Mouse (Mus musculus) G1E-ER4 (cell line): ENCODE results near the gene Inafm2. TPM values are rescaled to one million over a fixed set of nuclear protein-coding genes. Genes with fewer than 3 reads are reported as not detected.

ENCODE experiments used
- GATA1 ChIP-seq: IDR thresholded peaks from one replicate; pipeline ENCODE4 v1.8.0; 2012; ENCODE audit warnings: low read length, inconsistent platforms
- polyA plus RNA-seq: library from polyadenylated mRNA; stranded (reverse); fragments of >175 nt; gene quantifications from 2 replicates; pipeline ENCODE4 v1.2.3, GENCODE M21; 2012

The Inafm2 gene
- polyA plus RNA-seq, 1 experiment: 23.8 TPM

DNA sequence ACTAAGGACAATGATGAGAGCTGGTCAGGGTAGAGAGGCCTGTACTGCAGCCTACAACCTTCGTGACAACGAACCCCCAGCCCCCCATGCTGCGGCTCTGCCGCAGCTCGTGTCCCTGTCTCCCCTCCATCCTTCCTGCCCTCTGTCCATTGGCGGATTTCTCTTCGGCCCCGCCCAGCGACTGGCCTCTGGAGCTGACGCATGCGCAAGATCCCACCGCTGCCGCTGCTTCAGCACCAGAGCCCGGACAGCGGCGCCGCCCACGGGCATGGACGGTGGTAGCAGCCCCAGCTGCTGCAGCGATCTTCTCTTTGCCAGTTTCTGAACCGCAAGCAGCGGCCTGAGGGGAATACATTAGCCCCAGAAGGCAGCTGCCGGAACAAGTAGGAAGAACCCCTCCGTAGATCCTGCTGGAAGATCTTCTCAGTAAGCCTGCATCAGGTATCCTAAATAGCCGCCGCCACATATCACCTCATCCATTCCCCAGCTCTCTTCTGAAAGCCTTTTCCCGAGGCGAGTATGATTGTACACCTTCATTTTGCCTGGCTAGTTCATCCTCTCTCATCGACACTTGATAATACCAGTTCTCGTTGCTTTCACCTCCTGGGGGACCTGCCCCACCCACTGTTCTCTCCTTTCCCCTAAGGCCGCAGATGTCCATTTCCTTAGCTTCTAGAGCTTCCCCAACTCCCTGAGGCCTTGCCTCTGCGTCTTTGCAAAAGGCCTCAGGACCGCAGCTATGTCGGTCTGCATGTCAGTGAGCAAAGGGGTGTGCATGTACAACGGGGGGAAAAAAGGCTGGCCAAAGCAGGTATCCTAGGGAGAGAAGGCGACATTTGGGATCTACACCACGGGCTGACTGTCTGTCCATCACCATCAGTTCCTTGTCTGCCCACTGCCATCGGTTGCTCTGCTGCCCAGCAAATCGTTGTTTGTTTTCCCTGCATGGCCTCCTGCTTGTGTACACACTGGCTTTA is 34.2 kb downstream of the Inafm2 start, which contains the start of gene Disp2:
Gene Disp2, plus strand, starts transcription at position 216 of the 977 bp plus-strand sequence.
- no peak for TF ChIP-seq GATA1

DNA sequence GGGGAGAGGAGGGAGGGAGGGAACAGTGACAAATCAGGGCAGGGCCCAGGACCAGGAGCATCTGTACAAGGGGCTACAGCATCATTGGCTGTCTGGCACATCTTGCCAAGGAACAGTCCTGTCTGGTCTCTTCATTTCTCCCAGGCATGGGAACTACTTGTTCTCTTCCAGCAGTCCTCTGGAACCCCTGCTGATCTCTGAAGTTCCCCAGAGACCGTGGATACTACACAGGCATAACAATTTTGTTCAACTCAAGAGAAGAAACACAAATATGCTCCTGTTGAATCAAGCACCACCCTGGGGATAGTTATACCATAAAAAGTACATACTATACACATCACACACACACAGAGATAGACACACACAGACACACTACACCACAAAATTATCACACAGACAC is 35.6 kb downstream of the Inafm2 start:
- no peak for TF ChIP-seq GATA1

DNA sequence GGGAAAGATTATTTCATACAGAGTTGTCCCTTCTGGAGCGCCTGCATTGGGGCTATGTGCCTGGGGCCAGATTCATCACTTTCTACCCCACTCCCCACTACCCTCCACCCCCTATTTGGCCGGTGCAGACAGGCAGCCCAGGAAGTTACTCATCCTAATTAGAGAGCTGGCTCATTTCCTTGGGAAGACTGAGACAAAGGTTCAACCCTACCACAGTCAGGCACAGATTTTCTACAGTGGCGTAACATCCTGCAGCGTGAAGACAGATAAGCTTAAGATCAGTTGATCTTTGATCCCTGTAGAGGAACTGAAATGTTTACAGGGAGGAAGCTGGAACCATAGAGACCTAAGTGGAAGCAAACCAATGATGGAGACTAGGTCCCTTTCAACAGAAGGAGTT is 36.7 kb downstream of the Inafm2 start:
- no peak for TF ChIP-seq GATA1

DNA sequence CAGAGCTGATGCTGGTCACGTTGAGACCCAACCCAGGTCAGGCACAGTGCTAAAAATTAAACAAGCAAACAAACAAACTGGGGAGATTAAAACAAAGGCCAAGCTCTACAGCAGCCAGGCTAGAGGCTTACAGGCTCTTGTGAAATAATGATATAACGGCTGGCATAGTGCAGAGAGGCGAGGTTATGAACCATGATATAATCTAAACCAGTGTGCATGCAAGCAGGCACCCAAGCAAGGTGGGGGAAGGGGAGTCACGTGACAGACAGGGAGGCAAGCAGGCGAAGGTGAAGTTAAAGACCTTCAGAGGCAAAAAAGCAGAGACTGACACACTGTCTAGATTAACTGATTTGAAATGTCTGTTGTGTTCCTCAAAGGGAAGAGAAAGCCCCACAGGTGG is 37.5 kb downstream of the Inafm2 start:
- no peak for TF ChIP-seq GATA1

DNA sequence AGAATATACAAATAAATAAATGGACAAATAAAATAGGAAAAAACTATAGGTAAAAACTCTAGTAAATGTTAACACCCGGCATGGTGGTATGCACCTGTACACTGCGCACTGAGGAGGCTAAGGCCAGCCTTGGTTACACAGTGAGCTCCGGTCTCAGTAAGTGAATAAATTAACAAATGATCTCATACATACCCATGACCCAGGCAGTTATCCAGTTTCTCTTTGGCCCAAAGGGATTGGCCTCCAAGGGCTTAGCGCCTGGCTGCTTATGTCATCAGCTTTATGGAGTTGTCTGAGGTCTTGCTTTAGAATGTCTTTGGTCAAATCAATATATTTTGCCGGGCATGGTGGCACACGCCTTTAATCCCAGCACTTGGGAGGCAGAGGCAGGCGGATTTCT is 38.1 kb downstream of the Inafm2 start:
- no peak for TF ChIP-seq GATA1

DNA sequence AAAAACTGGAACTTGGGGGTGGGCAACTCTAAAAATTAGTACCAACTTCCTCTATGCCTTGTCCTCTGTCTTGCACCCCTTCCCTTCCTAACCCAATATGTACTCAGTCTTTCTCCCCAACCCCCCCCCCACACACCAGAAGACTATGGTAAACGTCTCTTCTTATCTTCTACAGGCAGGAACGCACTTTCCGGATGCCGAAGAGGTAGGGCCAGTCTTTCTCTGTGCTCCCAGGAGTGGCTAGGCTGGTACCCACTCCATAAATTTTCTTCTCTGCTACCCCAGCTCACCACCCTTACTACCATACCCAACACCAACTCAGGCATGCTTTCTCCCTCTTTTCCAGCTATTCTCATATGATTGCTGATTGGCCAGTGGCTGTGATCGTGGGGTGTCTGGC is 41.0 kb downstream of the Inafm2 start:
- no peak for TF ChIP-seq GATA1

DNA sequence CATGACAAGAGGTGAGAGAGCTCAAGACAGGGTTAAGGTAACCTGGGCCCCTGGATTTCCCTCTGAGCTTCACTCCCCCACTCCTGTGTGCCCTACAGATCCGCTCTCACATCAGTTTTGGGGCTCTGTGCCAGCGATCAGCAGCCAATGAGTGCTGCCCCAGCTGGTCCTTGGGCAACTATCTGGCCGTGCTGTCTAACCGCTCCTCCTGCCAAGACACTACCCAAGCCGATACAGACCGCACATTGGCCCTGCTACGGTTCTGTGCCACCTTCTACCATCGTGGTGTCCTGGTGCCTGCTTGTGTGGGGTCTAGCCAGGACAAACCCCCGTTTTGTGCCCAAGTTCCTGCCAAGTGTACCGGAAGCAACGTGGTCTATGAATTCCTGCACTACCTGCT is 43.9 kb downstream of the Inafm2 start:
- no peak for TF ChIP-seq GATA1

DNA sequence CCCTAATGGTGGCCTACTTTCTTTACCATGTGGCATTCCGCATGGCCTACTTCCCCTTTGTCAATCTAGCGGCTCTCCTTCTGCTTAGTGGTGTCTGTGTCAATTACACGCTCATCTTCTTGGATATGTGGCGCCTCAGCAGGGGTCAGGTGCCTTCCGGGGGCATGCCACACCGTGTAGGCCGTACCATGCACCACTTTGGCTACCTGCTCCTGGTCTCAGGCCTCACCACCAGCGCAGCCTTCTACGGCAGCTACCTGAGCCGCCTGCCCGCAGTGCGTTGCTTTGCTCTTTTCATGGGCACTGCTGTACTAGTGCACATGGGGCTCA is 44.6 kb downstream of the Inafm2 start:
- no peak for TF ChIP-seq GATA1

DNA sequence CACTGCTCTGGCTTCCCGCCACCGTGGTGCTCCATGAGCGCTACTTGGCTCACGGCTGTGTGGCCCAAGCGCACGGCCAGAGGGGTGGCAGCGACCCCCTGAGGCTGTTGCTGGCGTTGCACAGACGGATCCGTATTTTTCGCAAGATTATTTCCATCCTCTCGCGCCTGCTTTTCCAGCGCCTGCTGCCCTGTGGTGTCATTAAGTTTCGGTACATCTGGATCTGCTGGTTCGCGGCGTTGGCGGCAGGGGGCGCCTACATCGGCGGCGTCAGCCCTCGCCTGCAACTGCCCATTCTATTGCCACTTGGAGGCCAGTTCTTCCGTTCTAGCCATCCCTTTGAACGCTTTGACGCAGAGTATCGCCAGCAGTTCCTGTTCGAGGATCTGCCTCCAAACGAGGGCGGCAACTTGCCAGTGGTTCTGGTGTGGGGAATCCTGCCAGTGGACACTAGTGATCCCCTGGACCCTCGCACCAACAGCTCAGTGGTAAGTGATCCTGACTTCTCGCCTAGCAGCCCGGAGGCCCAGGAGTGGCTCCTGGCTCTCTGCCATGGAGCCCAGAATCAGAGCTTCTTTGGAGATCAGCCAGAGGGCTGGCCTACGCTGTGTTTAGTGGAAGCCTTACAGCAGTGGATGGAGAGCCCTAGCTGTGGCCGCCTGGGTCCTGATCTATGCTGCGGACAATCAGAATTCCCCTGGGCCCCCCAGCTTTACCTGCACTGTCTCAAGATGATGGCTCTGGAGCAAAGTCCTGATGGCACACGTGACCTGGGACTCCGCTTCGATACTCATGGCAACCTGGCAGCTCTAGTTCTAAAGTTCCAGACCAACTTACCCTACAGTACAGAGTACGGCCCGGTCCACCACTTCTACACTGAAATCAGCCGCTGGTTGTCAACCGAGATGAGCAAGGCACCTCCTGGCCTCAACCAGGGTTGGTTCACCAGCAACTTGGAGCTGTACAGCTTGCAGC is 45.3 kb downstream of the Inafm2 start:
- no peak for TF ChIP-seq GATA1

DNA sequence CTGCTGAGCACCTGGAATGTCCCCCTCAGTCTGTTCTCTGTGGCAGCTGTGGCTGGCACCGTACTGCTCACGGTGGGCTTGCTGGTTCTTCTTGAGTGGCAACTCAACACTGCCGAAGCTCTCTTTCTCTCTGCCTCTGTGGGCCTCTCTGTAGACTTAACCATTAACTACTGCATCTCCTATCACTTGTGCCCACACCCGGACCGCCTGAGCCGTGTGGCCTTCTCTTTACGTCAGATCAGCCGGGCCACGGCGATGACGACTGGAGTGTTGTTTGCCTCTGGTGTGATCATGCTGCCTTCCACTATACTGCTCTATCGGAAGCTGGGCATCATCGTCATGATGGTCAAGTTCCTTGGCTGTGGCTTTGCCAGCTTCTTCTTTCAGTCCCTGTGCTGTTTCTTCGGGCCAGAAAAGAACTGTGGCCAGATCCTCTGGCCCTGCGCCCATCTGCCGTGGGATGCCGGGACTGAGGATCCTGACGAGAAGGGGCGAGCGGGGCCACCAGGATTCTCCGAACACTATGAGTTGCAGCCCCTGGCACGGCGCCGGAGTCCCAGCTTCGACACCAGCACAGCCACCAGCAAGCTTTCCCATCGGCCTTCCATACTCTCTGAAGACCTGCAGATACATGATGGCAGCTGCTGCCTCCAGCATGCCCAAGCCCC is 46.2 kb downstream of the Inafm2 start:
- TF ChIP-seq GATA1: no peak

DNA sequence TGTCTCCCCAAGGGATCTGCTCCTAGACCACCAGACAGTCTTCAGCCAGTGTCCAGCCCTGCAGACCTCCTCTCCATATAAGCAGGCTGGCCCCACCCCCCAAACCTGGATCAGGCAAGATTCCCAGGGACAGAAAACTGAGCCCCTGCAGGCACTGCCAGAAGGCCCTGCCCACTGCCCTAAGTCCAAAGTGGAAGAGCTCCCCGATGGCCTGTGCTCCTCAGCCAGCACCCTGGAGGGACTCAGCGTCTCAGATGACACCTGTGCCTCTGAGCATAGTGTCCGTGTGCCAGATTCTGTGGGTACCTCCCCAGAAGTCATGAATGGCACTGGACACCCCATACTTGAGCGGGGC is 46.7 kb downstream of the Inafm2 start:
- no peak for TF ChIP-seq GATA1

DNA sequence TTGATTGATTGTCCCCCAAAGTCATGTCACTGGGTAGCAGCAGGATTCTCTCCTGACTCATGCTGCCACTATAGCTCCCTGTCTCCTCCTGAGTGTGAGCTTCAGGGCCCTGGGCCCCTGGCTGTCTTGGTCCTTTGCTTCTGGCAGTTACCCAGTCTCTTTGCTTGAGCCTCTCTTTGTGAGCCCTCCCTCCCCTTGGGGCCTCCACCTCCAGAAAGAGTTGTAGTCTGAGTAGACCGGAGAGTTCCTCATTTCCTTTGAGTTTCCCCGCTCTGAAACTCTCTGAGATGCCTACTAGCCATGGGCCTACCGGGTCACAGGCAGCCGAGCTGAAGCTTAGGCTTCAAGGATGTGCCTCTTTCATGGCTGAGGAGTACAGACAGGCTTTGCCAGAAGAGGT is 48.1 kb downstream of the Inafm2 start:
- TF ChIP-seq GATA1: no peak

Other genes with a start within 250 kb of the Inafm2 start
- not detected in 2 replicates for gene Bmf, start 196.1 kb upstream of the Inafm2 start, polyA plus RNA-seq
- gene Bub1b, start 147.5 kb upstream of the Inafm2 start, polyA plus RNA-seq: 31.5 and 36.2 TPM in 2 replicates
- 31.1 and 37.5 TPM in 2 replicates for gene Pak6, start 82.5 kb upstream of the Inafm2 start, polyA plus RNA-seq
- not detected in 2 replicates for gene Ankrd63, start 41.8 kb upstream of the Inafm2 start, polyA plus RNA-seq
- gene Plcb2, start 17.3 kb upstream of the Inafm2 start, polyA plus RNA-seq: 0.25 and 0.35 TPM in 2 replicates
- 0.03 TPM in 1 of 2 replicates, not detected in the other for gene Ccdc9b, start 16.9 kb downstream of the Inafm2 start, polyA plus RNA-seq
- not detected in 2 replicates for gene Phgr1, start 27.0 kb downstream of the Inafm2 start, polyA plus RNA-seq
- 0.02 and 0.03 TPM in 2 replicates for gene Disp2, start 34.0 kb downstream of the Inafm2 start, polyA plus RNA-seq
- 100 and 129 TPM in 2 replicates for gene Knstrn, start 68.2 kb downstream of the Inafm2 start, polyA plus RNA-seq
- gene Ivd, start 116.2 kb downstream of the Inafm2 start, polyA plus RNA-seq: 4.7 and 10.5 TPM in 2 replicates
- gene Bahd1, start 154.6 kb downstream of the Inafm2 start, polyA plus RNA-seq: 60.4 and 68.6 TPM in 2 replicates
- gene Chst14, start 180.7 kb downstream of the Inafm2 start, polyA plus RNA-seq: 6.0 and 9.3 TPM in 2 replicates